Mouse (Mus musculus) spleen, adult 2 months (tissue): Measurements from ENCODE around the gene Sh3d19.

Source experiments
- CTCF ChIP-seq: fragments of 200-500 bp; IDR thresholded peaks from 2 replicates; pipeline ENCODE4 v1.5.1; 2011; ENCODE audit warnings: mild to moderate bottlenecking, inconsistent platforms; ENCODE audit not compliant: insufficient read depth, insufficient read length, insufficient replicate concordance; ENCODE audit errors: extremely low read depth
- POLR2A ChIP-seq: fragments of 200-500 bp; IDR thresholded peaks from 2 replicates; pipeline ENCODE4 v1.6.1; 2011; ENCODE audit warnings: low read depth, low read length, inconsistent platforms

GRCm38 (mm10) chr3:85931859-85932258, 39.0 kb upstream of the Sh3d19 start:
- no peak for TF ChIP-seq CTCF
- no peak for TF ChIP-seq POLR2A
